Mouse (Mus musculus) spleen, postnatal 4 days (tissue): Measurements from ENCODE around the gene Rassf2.

Source experiments
- DNase-seq, 2 experiments: peaks; one replicate each; pipeline ENCODE4 v3.0.0; 2022; ENCODE audit warnings: low spot score in 2 of 2

The Rassf2 gene

GRCm38 (mm10) chr2:131954835-131955234, 75.2 kb downstream of the Rassf2 start:
- DNase-seq = peak; percentile 10 to 55

DNA sequence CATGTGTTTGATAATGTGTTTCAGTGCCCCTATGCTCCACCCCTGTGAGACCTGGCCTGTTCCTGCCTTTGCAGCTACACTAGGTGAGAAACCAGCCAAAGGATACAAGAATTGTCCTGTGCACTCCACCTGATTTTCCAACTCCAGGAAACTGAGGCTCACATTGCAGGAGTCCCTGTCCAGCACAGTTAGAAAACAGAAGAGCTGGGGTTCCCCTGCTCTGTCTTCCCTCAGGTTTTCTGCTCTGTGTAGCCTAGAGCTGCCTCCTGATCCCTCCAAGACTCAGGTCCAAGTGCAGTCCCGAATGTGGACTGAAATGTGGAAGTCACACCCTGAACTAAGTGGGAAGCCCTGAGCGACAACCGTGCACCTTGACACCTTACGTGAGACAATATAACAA, 76.3 kb downstream of the Rassf2 start:
- peak; percentile 6 to 45 for DNase-seq

GRCm38 (mm10) chr2:131952961-131953538, 77.0 kb downstream of the Rassf2 start:
- peak; percentile 12 to 60 for DNase-seq

- peak; percentile 10 to 52 for DNase-seq
Observed at GRCm38 (mm10) chr2:131952456-131952855, 77.6 kb downstream of the Rassf2 start.

DNA sequence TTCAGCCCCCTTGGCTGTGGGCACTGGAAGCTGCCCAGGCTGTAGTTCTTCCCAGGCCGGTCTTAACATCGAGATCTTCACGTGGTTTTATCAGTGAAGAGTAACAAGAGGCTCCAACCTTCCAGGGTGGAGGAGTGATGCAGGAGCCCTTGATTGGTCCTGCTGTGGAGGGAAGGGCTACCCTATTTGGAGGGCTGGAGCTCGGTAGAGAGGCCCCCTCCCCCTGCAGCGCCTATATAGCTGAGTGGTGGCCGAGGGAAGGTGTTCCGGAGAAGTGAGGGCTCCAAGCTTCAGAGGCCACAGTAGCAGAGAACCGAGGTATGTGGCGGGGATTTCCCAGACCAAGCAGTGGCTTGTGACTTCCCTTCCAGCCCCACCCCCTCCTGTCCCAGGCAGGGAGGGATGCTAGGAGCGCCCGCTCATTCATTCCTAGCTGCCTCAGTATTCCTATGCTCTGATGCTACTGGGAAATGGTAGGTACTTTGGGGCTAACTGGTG, 79.4 kb downstream of the Rassf2 start, which contains the start of gene Prnd:
TSS of gene Prnd (plus strand) at position 264 of the 498 bp plus-strand sequence.
- DNase-seq = peak; percentile 13 to 57

- peak; percentile 39 to 68 for DNase-seq
Observed at GRCm38 (mm10) chr2:131949767-131950597, 80.1 kb downstream of the Rassf2 start.

DNA sequence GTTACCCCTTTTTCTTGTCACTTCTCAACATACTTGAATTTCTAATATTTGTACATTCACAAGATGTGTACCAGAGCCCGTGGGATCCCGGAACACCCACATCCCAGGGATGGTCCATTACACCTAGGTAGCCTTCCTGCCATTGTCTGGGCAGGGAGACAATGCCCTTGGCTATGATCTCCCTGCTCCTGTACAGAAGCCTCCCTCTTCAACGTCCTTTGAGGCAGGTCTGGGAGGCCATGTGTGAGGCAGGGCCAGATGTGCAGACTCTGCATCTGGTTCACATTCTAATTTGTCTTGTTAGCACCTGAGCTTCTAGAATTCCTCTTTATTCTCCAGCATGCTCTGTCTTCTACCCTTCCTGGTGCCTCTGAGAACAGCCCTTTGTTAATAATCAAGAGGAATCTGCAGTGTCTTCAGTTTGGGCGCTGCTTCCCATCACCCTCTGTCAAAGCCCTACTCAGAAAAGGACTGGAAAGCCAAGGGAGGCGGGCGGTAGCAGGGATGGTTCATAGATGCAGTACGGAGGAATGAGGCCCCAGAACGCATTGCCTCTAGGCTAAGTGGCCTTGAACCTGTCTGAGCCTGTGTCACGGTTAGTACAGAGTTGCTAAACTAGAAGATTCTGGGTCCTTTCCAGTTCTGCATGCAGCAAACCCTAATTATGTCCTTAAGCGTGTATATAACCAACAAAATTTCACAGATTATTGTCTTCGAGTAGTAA, 81.0 kb downstream of the Rassf2 start:
- peak; percentile 8 to 51 for DNase-seq

DNA sequence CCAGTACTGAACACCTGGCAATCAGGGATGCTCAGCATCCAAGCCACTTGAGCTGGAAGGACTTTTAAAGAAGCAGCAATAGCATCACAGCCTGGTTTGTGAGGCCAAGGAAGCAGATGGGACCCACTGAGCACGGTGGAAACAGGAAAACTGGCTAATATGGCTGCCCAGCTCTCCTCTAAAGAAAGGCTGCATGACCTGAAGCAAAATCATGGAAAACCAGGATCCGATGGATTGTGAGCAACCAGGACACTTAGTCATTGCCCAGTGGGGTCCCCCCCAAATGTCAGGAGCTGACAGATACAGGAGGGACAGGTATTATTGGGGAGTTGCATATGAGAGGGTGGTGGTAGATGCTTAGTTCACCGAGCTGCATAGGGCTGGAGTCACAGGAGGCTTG, 81.9 kb downstream of the Rassf2 start:
- DNase-seq = peak; percentile 5 to 53

DNA sequence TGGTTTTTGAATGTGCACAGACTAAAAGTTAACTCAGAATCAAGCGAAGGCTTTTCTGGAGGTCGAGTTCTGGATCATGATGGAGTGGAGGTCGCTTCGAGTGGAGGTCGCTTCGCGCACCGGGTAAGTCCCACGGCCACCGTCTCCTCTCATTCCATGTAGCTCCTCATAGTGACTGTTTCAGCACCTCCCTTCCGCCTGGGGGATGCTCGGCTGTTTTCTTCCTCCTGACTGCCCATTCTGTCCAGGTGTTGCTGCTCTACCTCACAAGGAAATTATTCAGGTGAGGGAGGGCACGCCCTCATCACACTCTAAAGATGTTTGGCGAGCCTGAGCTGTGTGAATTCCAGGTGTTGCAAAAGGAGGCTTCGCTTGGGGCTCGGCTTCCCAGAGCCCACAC, 83.7 kb downstream of the Rassf2 start:
- peak; percentile 9 to 55 for DNase-seq

- DNase-seq = peak; percentile 6 to 44
Observed at GRCm38 (mm10) chr2:131945765-131946164, 84.3 kb downstream of the Rassf2 start.

DNA sequence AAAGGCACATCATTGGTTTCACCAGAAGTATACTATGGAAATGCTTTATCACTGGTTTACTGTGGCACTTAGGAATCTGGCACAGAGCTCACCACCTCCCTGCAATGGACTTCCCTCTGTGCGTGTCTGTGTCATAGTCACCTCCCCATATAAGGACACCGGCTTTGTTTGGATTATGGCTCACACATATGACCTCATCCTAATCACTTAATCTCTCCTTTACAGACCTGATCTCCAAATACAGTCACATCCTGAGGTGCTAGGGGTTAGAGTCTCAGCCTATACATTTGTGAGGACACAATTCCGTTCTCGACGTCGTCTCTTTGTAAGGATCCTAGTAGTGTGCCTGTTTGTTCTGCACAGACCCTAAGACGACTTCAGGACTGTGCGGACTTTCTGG, 84.8 kb downstream of the Rassf2 start:
- peak in 1 of 2 experiments; percentile 6 for DNase-seq

GRCm38 (mm10) chr2:131944370-131944769, 85.7 kb downstream of the Rassf2 start:
- peak in 1 of 2 experiments; percentile 25 for DNase-seq

DNA sequence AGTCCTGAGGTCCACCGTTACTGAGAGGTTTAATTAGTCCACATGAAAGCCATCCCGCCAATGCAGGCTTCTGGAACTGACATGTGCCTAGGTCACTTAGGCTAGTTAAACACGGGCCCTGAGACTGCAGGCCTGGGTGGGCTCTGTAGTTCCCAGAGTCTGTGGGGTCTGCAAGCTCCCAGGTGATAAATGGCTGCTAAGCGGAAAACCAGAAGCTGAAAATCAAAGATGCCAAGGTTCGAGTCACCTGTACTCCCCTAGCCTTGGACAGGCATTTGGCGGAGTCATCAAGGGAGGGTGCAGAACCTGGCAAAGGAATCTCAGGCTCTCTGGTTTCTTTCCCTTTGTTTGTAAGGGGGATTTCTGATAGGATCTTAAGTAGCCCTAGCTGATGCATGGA, 88.6 kb downstream of the Rassf2 start:
- DNase-seq = peak in 1 of 2 experiments; percentile 7

- DNase-seq = no peak
Observed at GRCm38 (mm10) chr2:131940506-131940905, 89.6 kb downstream of the Rassf2 start.
